Comparison of ENCODE assay signal across 19 mouse cellular contexts in the genomic region with DNA sequence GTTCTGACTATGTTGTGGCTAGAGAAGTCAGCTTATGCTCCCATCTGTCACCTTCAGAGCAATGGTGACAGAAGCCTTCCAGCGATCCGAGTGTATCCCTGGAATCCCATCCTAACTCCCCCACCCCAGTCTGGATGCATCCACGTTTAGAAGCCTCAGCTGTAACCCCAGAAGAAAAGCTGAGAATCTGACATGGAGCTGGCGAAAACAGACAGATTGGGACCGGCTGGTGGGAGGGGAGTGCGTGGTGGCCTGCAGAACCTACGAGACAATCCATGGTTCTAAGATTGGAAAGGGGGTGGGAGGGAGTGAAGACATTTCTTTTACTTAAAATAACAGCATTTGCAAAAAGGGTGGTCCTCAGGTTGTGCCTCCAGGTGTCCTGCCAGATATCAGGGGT. TPM values are rescaled to one million over a fixed set of nuclear protein-coding genes. Genes with fewer than 3 reads are reported as not detected.
DNase-seq lines count a peak whose midpoint lies in the region; ATAC-seq lines count a peak whose summit lies in the region.
"Had no signal": no experiment of that assay in that cellular context is flagged by ENCODE, and none has a peak within 500 bp of the region (broad histone marks: within the 10 kb centered on the region; RNA-seq: fewer than 3 reads in every experiment).

No protein-coding gene starts in this region.

- 0 out of 2 replicates have a peak overlapping the region, but pooled peaks have one; percentile 9 for H3K27ac ChIP-seq in lung, embryonic 15.5 days
- H3K27ac ChIP-seq in midbrain, embryonic 14.5 days (replicated peaks; ENCODE audit: low read depth, low read length) = no peak overlapping the region
- H3K27ac ChIP-seq: embryonic facial prominence, embryonic 15.5 days; forebrain, embryonic 12.5 days; heart, embryonic 15.5 days; hindbrain, embryonic 12.5 days; midbrain, embryonic 12.5 days had no signal

- H3K9ac ChIP-seq in lung, embryonic 15.5 days = no peak overlapping the region
- no peak overlapping the region for H3K9ac ChIP-seq in midbrain, embryonic 14.5 days (replicated peaks; ENCODE audit: low read length)
- H3K9ac ChIP-seq: embryonic facial prominence, embryonic 15.5 days; forebrain, embryonic 12.5 days; heart, embryonic 15.5 days; hindbrain, embryonic 12.5 days; midbrain, embryonic 12.5 days had no signal

- peaks cover 2% of the 10 kb centered on the region for H3K36me3 ChIP-seq in lung, embryonic 15.5 days
- H3K36me3 ChIP-seq in midbrain, embryonic 14.5 days (ENCODE audit: control insufficient read depth, insufficient read depth, low read length) = peaks cover 19% of the 10 kb centered on the region

- ATAC-seq in lung, embryonic 15.5 days (ENCODE audit: borderline replicate concordance, extremely low read depth, low FRiP score, low TSS enrichment) = no peak
- no peak for ATAC-seq in midbrain, embryonic 14.5 days (ENCODE audit: low FRiP score, low TSS enrichment)

- no peaks in the 10 kb centered on the region for H3K27me3 ChIP-seq in lung, embryonic 15.5 days
- no peaks in the 10 kb centered on the region for H3K27me3 ChIP-seq in midbrain, embryonic 14.5 days (ENCODE audit: control insufficient read depth, insufficient read depth, low read length)
- H3K27me3 ChIP-seq: embryonic facial prominence, embryonic 15.5 days; forebrain, embryonic 12.5 days; heart, embryonic 15.5 days; hindbrain, embryonic 12.5 days; midbrain, embryonic 12.5 days had no signal

- no peaks in the 10 kb centered on the region for H3K9me3 ChIP-seq in lung, embryonic 15.5 days
- H3K9me3 ChIP-seq in midbrain, embryonic 14.5 days (ENCODE audit: control insufficient read depth, low read length) = no peaks in the 10 kb centered on the region
- H3K9me3 ChIP-seq: embryonic facial prominence, embryonic 15.5 days; forebrain, embryonic 12.5 days; heart, embryonic 15.5 days; hindbrain, embryonic 12.5 days; midbrain, embryonic 12.5 days had no signal

- H3K4me3 ChIP-seq in lung, embryonic 15.5 days = no peak overlapping the region
- no peak overlapping the region for H3K4me3 ChIP-seq in midbrain, embryonic 14.5 days (replicated peaks; ENCODE audit: low read depth, low read length)
- H3K4me3 ChIP-seq: embryonic facial prominence, embryonic 15.5 days; forebrain, embryonic 12.5 days; heart, embryonic 15.5 days; hindbrain, embryonic 12.5 days; midbrain, embryonic 12.5 days had no signal

- peaks cover 26% of the 10 kb centered on the region for H3K4me1 ChIP-seq in lung, embryonic 15.5 days
- H3K4me1 ChIP-seq in midbrain, embryonic 14.5 days (ENCODE audit: control insufficient read depth, insufficient read depth, low read length) = no peaks in the 10 kb centered on the region
- H3K4me1 ChIP-seq: forebrain, embryonic 12.5 days; hindbrain, embryonic 12.5 days; midbrain, embryonic 12.5 days had no signal

- no peak overlapping the region for H3K4me2 ChIP-seq in lung, embryonic 15.5 days
- H3K4me2 ChIP-seq in midbrain, embryonic 14.5 days (ENCODE audit: low read length) = no peak overlapping the region
- H3K4me2 ChIP-seq: embryonic facial prominence, embryonic 15.5 days; forebrain, embryonic 12.5 days; heart, embryonic 15.5 days; hindbrain, embryonic 12.5 days; midbrain, embryonic 12.5 days had no signal

- no peak for DNase-seq in lung, postnatal 4 days
- peak; percentile 74 to 87 for DNase-seq in frontal cortex, postnatal 36 days (ENCODE audit: low spot score in 2 of 2)
- peak; percentile 56 to 95 for DNase-seq in left cerebral cortex, postnatal 25 days (ENCODE audit: low spot score in 2 of 2)
- no peak for DNase-seq in adrenal gland, postnatal 25 days
- no peak for DNase-seq in adrenal gland, postnatal 14 days
- no peak for DNase-seq in midbrain, embryonic 14.5 days
- DNase-seq: cerebellum, adult 11 months; cerebellum, postnatal 36 days; gastrocnemius, postnatal 36 days; kidney, adult 11 months; kidney, postnatal 36 days; lung, postnatal 14 days; thymus, adult 18-20 months had no signal

- intact Hi-C loops in left cerebral cortex, postnatal 25 days (cut with DNase I) = loop anchor here (2.0 to 5.0 kb wide), 2 partner anchors 21 to 35 kb away; no protein-coding TSS in a partner anchor

- WGBS in lung, embryonic 15.5 days = 65% methylated on average over 7 of the region's 7 CpGs
- 96% methylated on average over 7 of the region's 7 CpGs for WGBS in midbrain, embryonic 14.5 days

RNA-seq across cellular contexts. Expression of a gene that starts 37.4 kb away (rescaled TPM):
- polyA plus RNA-seq in lung, embryonic 15.5 days (2015; fragmentation: Nextera tagmentation; extraction: Ambion mirVana) = 50.5 and 52.7 TPM in 2 replicates
- total RNA-seq in left cerebral cortex, postnatal 25 days (2021) = 10 to 100 TPM; 30.0 to 32.2 TPM
- total RNA-seq in adrenal gland, postnatal 25 days (2021) = 15.1 and 21.5 TPM in 2 replicates
- 24.1 and 33.5 TPM in 2 replicates for total RNA-seq in adrenal gland, postnatal 14 days (2021)
- 21.6 and 26.2 TPM in 2 replicates for polyA plus RNA-seq in midbrain, embryonic 14.5 days (2014; fragmentation: Nextera tagmentation; extraction: Ambion mirVana)

Comparison
In these comparisons a context has a peak if more than half of its experiments do, and no peak if none do; other contexts are left out.
1. DNase-seq: peak in frontal cortex, postnatal 36 days (2 of 2) and left cerebral cortex, postnatal 25 days (2 of 2); none in lung, postnatal 4 days (0 of 2), adrenal gland, postnatal 25 days (single experiment), adrenal gland, postnatal 14 days (single experiment) and midbrain, embryonic 14.5 days (single experiment).